Mouse (Mus musculus) spleen, postnatal 36 days (tissue): ENCODE measurements at regions not wholly inside any gene's neighbourhood (a gene's known extent, or its start where the extent isn't known, plus 50 kb on each side); places are given as distances from the start of the nearest gene placed in this dataset.

Source experiments
- DNase-seq, 2 experiments: peaks; one replicate each; pipeline ENCODE4 v3.0.0; 2022; ENCODE audit warnings: low spot score in 2 of 2, mixed read lengths in 1 of 2

- no peak for DNase-seq
Observed at GRCm38 (mm10) chr8:128043392-128043791, 315.0 kb upstream of the Nrp1 start.

DNA sequence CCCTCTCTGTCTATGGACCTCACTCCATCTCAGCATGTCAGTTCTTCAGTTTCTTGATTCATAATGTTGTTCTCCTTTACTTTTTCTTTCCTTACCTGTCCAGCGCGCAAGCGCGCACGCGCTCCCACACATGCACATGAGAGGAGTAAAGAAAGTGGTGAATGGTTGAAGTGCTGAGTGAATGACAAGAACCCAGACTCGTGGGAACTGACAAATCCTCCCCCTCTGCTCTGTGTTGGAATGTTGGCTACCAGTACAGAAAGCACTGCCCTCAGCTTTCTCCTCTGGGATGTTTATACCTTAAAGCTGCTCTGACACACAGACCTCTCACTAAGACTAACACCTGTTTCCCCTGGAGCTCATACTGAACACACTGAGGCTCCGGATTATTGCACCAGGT is 302.2 kb upstream of the Nrp1 start:
- no peak for DNase-seq

- DNase-seq, result no peak
Observed at GRCm38 (mm10) chr8:128057845-128058244, 300.6 kb upstream of the Nrp1 start.

DNA sequence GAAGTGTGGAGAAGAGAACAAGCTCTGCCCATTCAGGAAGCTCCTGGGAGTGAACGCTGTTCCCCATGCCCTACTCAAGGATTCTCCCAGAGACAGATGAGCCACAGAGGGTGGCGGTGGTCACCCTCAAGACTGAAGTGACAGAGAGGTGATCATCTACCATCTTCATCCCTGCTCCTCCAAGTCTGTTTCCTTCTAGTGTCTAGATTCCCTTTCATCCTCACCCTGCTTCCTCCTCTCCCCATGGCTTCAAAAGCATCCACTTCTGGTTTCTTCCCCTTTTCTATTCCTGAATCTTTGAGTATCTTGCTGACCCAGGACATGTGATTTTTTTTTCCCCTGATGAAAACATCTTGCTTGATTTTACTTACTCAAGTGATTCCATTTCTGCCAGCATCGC is 298.6 kb upstream of the Nrp1 start:
- no peak for DNase-seq

- DNase-seq, result no peak
Observed at GRCm38 (mm10) chr8:128064211-128064610, 294.2 kb upstream of the Nrp1 start.

DNA sequence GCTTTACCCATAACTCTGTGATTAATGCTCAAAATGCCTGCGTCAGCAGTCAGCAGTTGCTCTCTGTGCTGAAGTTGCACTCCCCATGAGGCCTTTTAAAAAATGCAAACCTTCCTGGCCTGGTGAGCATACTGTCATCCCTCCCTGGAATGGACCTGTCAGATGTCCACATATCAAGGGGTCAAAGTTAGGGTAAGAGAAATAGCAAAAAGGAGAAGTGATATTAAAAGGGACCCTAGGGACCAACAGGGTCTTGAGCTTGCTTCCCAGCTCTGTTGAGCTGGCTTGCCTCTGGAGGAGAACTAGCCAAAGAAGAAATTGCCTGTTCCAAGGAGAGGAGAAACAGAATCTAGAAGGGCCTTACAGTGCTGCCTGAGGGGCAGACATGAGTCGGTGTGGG is 293.3 kb upstream of the Nrp1 start:
- DNase-seq, result no peak

DNA sequence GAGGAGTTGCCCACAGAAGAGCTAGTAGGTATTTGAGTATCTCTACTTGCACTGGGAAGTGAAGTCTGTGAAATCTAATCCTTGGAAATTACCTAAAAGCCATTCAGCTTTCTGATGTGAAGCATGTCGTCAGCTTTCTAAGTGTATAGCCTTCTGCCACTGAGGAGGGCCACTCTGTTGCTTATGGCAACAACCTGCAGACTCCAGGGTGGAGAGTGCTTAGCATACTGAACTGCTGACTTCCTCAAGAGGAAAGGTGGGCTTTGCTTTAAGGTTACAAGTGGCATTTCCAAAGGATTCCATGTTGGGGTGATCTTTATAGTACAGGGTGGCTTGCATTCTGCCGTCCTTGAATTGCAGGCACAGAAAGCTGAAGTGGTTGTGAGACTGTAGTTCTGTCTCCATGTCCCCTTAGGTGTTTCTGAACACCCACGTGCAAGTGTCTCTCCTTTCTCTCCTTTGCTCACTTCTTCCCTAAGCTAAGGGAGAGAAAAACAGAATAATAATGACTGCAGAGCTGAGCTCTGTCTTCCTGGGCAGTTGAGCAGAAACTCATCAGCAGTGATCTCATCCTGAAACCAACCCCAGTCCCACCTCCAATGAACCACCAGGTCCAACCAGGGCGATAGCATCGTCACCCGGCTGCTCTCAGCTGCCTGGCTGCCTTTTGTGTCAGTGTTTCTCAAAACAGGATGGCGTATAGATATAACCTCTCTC is 292.3 kb upstream of the Nrp1 start:
- no peak for DNase-seq

DNA sequence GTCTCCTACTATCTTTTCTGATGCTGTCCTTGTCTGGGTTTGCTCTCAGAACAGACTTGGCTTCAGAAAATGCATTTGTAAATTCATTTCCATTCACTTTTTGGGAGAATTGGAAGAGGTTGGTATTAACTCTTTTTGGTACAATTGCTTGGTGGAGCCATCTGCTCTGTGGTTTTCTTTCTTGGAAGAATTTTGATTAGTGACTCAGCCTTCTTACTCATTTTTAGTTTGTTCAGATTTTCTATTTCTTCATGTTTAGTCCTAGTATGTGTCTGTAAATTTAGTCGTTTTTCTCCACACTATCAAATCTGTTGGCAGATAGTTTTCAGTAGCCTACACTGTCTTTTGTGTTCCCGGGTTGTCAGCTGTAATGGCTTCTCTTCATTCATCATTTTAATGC is 288.7 kb upstream of the Nrp1 start:
- DNase-seq, result no peak

DNA sequence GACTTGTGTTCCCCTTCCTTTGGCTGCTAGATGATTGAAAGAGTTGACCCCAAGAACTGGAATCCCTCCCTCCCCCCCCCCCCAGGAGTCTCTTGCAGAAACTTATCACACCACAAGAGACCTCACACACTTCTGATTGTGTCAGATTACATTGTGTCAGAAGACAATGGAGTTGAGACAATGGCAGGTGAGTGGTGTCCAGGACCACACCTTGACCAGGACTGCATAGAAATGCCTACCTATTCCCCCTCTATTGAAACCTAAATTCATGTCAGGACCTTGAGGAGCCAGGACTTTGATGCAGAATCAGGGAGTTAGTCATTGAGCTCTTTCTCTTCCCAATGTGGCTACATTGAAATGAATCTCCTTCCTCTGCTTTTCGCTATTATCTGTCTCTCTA is 282.8 kb upstream of the Nrp1 start:
- no peak for DNase-seq

- DNase-seq, result peak in 1 of 2 experiments; percentile 6
Observed at GRCm38 (mm10) chr8:128076226-128076625, 282.2 kb upstream of the Nrp1 start.

DNA sequence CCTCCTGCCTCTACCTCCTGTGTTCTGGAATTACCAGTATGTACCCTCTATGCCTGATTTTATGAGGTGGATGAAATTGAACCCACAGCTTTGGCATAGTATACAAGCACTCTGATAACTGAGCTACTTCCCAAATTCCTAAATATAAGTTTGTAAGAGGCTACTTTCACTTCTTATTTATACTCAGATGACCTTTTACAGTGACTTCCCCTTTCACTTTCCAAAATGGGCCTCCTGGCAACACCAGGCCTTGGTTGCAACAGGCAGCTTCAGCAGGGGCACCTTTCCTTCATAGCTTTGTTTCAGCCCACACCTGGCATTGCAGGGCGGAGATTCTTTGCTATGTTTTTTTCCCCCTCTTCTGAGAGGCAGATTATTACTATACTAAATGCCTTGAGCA is 279.7 kb upstream of the Nrp1 start:
- DNase-seq, result peak; percentile 78 to 82

DNA sequence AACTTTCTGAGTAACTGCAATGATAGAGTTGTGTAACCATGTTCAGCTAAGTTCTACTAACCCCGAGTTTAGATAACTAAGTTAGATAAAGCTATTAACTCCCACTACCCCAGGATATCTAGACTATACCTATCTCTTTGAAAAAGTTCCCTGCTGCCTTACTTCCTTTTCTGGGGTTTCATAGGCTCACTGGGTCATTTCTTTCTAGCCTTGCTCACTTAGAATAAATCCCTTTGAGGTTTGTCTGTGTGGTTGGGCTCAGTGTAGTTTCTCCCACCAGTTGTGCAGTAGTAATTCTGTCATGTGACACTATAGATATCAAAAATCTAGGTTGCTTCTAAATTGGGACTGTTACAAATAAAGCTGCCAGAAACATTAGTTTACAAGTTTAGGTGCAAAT is 272.6 kb upstream of the Nrp1 start:
- no peak for DNase-seq

DNA sequence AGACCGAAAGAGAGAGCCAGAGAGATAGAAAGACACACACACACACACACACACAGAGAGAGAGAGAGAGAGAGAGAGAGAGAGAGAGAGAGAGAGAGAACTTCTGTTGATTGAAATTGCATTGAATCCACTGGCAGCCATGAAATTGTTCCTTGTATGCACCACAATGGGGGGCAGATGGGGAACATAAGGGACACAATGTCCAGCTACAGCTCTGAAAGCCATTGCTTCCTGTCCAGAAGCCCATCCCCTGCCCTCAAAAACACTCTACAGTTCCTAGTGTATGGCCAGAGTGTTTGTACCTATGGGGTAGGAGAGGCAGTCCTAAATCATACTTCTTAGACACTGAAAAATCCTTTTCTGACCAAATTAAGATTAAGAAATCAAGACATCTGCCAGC is 270.9 kb upstream of the Nrp1 start:
- DNase-seq, result no peak

GRCm38 (mm10) chr8:128092826-128093225 is 265.6 kb upstream of the Nrp1 start:
- no peak for DNase-seq

- no peak for DNase-seq
Observed at GRCm38 (mm10) chr8:128095451-128095850, 263.0 kb upstream of the Nrp1 start.

- DNase-seq, result no peak
Observed at GRCm38 (mm10) chr8:128097601-128098000, 260.8 kb upstream of the Nrp1 start.

DNA sequence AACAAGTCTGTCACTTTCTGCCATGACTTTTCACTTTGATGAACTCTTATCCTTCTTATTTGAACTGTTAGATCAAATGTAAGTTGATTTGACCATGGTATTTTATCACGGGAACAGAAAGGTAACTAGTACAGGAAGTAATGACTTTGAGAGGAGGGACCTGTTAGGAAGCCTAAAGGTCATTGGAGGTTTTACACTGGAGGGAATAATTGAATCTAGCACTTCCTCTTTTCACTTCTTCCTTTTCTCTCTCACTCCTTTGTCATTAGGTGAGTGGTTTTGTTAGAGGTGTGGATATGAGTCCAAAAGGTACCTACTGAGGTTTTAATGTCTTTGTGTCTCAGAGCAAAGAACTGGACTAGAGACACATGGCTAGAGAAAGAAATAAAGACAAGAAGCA is 255.0 kb upstream of the Nrp1 start:
- DNase-seq, result no peak

GRCm38 (mm10) chr8:128106569-128106968 is 251.8 kb upstream of the Nrp1 start:
- DNase-seq, result no peak

GRCm38 (mm10) chr8:128107041-128107440 is 251.4 kb upstream of the Nrp1 start:
- no peak for DNase-seq

- DNase-seq, result no peak
Observed at GRCm38 (mm10) chr8:128109036-128109435, 249.4 kb upstream of the Nrp1 start.

DNA sequence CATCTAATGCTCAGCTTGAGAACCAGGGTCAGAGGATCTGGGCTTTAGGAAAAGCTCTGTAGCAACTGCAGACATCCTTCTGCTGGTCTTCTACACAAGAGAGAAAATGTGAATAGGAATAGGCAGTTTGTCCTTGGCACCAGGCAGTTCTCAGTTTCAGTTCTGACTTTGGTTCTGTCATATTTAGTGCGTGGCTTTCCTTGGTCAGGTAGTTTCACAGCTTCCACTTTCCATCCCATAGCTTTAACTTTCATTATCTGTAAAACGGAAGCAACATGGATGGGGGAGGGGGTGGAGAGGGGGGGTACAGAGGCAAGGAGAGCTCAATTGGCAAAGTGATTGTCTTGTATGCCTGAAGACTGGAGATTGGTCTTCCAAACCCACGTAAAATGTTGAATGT is 247.3 kb upstream of the Nrp1 start:
- peak; percentile 14 to 26 for DNase-seq

DNA sequence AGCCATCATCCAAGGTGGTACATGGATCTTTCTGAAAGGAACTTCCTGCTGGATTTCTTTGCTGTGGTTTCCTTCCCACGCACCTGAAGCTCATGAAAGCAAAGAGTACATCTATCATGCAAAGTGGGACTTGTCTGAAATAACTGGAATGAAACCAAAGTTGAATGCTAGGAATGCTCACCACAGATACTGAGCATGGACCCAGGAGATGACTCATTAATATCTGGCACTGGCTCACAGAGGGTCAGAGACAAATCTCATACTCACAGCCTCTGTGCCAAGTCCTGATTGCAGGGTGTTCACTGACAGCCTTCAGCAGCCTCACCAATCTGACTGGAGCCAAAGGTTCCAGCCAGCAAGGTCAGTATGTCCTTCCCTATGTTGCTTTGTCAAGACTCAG is 245.3 kb upstream of the Nrp1 start:
- DNase-seq, result no peak

- DNase-seq, result no peak
Observed at GRCm38 (mm10) chr8:128141290-128141966, 217.0 kb upstream of the Nrp1 start.
